Mouse (Mus musculus) stomach, embryonic 15.5 days (tissue): Measurements from ENCODE around the gene Tat. TPM values are rescaled to one million over a fixed set of nuclear protein-coding genes. Genes with fewer than 3 reads are reported as not detected.

ENCODE experiments used
- ATAC-seq: fragments of 200-750 bp; cut with Nextera tagmentation; 2 replicates; pipeline ENCODE4 v1.8.0; 2017; ENCODE audit warnings: low read depth, moderate number of reproducible peaks, moderate TSS enrichment; ENCODE audit not compliant: insufficient read depth, low FRiP score
- H3K27ac ChIP-seq: fragments of 300-500 bp; sonication (generic); 2 replicates; pipeline ENCODE4 v1.5.1; 2015; ENCODE audit warnings: mild to moderate bottlenecking, inconsistent platforms
- H3K27me3 ChIP-seq: fragments of 300-500 bp; sonication (generic); replicated peaks from 2 replicates; pipeline ENCODE4 v1.6.1; 2015; ENCODE audit warnings: inconsistent platforms
- H3K36me3 ChIP-seq: fragments of 300-500 bp; sonication (generic); 2 replicates; pipeline ENCODE4 v1.6.1; 2015; ENCODE audit warnings: inconsistent platforms
- H3K4me1 ChIP-seq: fragments of 300-500 bp; sonication (generic); 2 replicates; pipeline ENCODE4 v1.6.1; 2015; ENCODE audit warnings: inconsistent platforms
- H3K4me2 ChIP-seq: fragments of 300-500 bp; sonication (generic); 2 replicates; pipeline ENCODE4 v1.6.1; 2015; ENCODE audit warnings: mild to moderate bottlenecking, inconsistent platforms
- H3K4me3 ChIP-seq: fragments of 300-500 bp; sonication (generic); replicated peaks from 2 replicates; pipeline ENCODE4 v1.5.1; 2015; ENCODE audit warnings: inconsistent platforms
- H3K9ac ChIP-seq: fragments of 300-500 bp; sonication (generic); 2 replicates; pipeline ENCODE4 v1.6.1; 2015; ENCODE audit warnings: inconsistent platforms
- H3K9me3 ChIP-seq: fragments of 300-500 bp; sonication (generic); 2 replicates; pipeline ENCODE4 v1.6.1; 2016; ENCODE audit warnings: inconsistent platforms
- WGBS: fragments of 180-500 bp; shearing (Covaris S2); methylation state at CpG from one replicate; pipeline ENCODE4 v1.1.7; 2015; 5-methylcytosine and 5-hydroxymethylcytosine counted together
- polyA plus RNA-seq: library from polyadenylated mRNA; unstranded; fragments of >200 nt; fragmentation: Nextera tagmentation; extraction: Ambion mirVana; gene quantifications from 2 replicates; pipeline ENCODE4 v1.2.1, GENCODE M21; 2015

Gene Tat
- polyA plus RNA-seq: not detected in 2 replicates

DNA sequence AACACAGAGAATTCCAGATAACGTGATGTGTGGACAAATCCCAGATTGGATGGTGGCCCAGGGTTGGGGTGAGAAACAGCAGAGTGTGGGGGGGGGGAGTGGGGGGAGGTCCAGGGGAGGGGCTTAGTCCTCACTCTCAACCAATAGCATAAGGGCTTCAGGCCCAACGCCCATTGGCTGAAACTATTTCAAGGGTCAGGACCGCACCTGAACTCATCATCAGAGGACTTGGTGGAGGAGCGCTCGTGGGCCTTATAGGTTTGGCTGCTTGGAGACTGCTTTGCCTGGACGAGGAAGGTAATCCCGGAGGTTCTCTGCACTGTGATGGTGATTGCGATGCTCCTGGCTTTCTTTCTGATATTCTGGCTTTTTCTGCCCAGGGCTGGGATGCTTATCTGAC, at the start of gene Tat:
Tat (plus strand) TSS at position 214 of the 400 bp plus-strand sequence.
- WGBS: 75% methylated on average over 8 of the region's 8 CpGs
- ATAC-seq: no peak
- H3K4me2 ChIP-seq: no peak within 1 kb of the TSS

DNA sequence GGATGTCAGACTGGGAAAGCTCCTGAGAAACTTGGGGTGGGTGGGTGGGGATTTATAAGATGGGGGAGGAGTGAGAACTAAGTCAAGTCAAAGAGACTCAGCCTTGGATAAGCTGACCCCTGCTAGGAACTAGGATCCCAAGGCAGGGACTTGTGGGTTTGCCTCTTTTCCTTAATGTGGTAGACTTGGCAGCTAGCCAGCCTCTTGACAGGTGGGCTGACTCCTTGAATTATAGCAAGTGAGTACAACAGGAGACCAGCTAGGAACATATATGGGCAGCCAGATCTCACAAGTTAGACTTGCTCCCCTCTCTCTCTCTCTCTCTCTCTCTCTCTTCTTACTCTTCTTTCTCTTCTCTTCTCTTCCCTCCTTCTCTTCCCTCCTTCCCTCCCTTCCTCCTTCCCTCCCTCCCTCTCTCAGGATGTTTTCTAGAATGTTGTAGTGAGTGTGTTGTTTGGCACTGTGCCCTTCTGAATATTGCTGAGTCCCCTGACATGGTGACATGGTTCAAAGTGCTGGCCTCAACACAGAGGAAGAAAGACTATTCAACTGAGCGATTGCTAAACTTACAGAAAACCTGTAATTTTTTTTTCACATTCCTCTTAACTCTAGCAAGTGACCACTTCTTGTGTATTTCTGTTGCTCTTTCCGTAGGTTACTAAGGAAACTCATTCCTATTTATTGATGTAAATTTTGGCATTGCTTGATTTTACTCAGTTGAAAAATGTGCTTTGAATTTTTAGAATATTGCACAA, 48.5 kb upstream of the Tat start:
- Histone ChIP-seq H3K36me3 (peaks cover 14% of the 10 kb centered on the region; the same call in 1 of the 2 replicates), H3K27ac (no peak overlapping the region), H3K4me2 (no peak overlapping the region), H3K4me3 (no peak overlapping the region), H3K4me1 (no peaks in the 10 kb centered on the region), H3K9ac (no peak overlapping the region), H3K9me3 (no peaks in the 10 kb centered on the region), H3K27me3 (no peaks in the 10 kb centered on the region; the same call in 1 of the 2 replicates)
- 73% methylated on average over 2 of the region's 2 CpGs for WGBS
- no peak for ATAC-seq

More for the DNA sequence above, at the start of gene Tat:
- H3K27ac ChIP-seq: no peak within 1 kb of the TSS
- no peak within 1 kb of the TSS for H3K4me3 ChIP-seq
- H3K36me3 ChIP-seq: no peaks in the 10 kb centered on the region
- no peaks in the 10 kb centered on the region for H3K27me3 ChIP-seq
- no peaks in the 10 kb centered on the region for H3K9me3 ChIP-seq
- no peaks in the 10 kb centered on the region for H3K4me1 ChIP-seq
- H3K9ac ChIP-seq: no peak within 1 kb of the TSS

DNA sequence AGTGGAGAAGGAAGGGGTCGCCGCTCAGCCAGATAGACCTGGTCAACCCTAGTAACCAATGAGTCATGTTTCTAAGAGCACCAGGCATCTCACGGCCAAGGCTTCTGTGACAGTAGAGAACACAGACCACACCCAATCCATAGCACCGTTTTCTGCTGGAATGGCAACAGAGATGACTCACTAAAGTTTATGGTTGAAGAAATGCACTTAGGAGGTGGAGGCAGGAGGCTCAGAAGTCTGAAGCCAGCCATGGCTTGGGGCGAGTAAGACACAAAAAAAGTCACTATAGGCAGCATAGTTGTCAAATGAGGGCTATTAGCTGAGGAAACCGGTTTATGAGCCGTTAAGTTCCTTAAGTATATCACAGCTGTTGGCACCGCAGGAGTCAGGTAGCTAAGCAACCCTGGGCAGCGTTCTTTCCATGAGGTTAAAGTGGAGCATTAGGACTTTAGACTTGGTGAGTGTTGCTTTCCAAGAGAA, 45.0 kb upstream of the Tat start:
- H3K27ac ChIP-seq: no peak overlapping the region
- no peak overlapping the region for H3K9ac ChIP-seq
- peaks cover 10% of the 10 kb centered on the region; the same call in 1 of the 2 replicates for H3K27me3 ChIP-seq
- peaks cover 11% of the 10 kb centered on the region; the same call in 1 of the 2 replicates for H3K36me3 ChIP-seq
- no peak overlapping the region for H3K4me2 ChIP-seq
- peaks cover 7% of the 10 kb centered on the region; the same call in 1 of the 2 replicates for H3K4me1 ChIP-seq
- 51% methylated on average over 9 of the region's 9 CpGs for WGBS
- no peak for ATAC-seq
- no peak overlapping the region for H3K4me3 ChIP-seq
- no peaks in the 10 kb centered on the region for H3K9me3 ChIP-seq

DNA sequence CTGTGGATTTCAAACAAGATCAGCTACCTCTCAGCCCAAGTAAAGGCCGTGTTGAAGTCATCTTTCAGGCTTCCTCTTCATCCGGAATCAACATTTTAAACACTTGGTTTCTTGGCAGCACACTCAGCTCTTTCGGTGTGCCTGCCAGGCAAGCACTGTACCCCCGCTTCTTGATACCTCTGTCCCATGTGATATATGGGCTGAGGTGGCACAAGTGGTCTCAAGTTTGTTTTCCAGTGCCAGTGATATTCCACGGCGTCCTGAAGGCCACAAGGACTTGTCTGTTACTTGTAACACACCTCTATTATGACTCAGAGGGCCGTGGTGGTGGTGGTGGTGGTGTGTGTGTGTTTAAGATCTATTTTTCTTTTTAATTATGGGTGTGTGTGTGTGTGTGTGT, 44.5 kb upstream of the Tat start:
- H3K9me3 ChIP-seq: no peaks in the 10 kb centered on the region
- H3K27ac ChIP-seq: no peak overlapping the region
- no peak overlapping the region for H3K9ac ChIP-seq
- ATAC-seq: no peak
- H3K4me1 ChIP-seq: peaks cover 7% of the 10 kb centered on the region; the same call in 1 of the 2 replicates
- H3K4me3 ChIP-seq: no peak overlapping the region
- 73% methylated on average over 7 of the region's 7 CpGs for WGBS
- H3K4me2 ChIP-seq: no peak overlapping the region
- peaks cover 10% of the 10 kb centered on the region; the same call in 1 of the 2 replicates for H3K27me3 ChIP-seq
- peaks cover 6% of the 10 kb centered on the region; the same call in 1 of the 2 replicates for H3K36me3 ChIP-seq

DNA sequence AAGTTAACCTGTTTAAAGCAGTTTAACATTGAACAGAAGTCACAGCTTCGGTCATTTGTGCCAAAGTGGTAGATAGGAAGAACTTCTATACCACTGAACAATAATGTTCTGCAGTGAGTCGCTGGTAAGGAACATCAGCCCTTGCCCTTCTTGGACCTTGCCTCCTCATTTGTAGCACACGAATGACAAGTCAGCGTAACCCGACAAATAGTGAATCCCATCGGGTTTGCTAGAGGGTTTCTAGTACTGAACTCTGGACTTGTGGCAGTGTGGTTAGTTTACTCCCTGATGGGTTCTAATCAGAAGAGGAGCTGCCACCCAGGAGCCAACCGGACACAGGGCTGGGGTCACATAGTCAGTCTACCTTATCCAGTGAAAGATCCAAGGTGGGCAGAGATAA, 44.0 kb upstream of the Tat start:
- WGBS: 90% methylated on average over 7 of the region's 7 CpGs
- Histone ChIP-seq H3K9me3 (no peaks in the 10 kb centered on the region), H3K4me2 (no peak overlapping the region), H3K4me1 (peaks cover 7% of the 10 kb centered on the region; the same call in 1 of the 2 replicates), H3K27ac (no peak overlapping the region), H3K27me3 (peaks cover 10% of the 10 kb centered on the region; the same call in 1 of the 2 replicates), H3K36me3 (peaks cover 1% of the 10 kb centered on the region; the same call in 1 of the 2 replicates), H3K4me3 (no peak overlapping the region), H3K9ac (no peak overlapping the region)
- no peak for ATAC-seq

DNA sequence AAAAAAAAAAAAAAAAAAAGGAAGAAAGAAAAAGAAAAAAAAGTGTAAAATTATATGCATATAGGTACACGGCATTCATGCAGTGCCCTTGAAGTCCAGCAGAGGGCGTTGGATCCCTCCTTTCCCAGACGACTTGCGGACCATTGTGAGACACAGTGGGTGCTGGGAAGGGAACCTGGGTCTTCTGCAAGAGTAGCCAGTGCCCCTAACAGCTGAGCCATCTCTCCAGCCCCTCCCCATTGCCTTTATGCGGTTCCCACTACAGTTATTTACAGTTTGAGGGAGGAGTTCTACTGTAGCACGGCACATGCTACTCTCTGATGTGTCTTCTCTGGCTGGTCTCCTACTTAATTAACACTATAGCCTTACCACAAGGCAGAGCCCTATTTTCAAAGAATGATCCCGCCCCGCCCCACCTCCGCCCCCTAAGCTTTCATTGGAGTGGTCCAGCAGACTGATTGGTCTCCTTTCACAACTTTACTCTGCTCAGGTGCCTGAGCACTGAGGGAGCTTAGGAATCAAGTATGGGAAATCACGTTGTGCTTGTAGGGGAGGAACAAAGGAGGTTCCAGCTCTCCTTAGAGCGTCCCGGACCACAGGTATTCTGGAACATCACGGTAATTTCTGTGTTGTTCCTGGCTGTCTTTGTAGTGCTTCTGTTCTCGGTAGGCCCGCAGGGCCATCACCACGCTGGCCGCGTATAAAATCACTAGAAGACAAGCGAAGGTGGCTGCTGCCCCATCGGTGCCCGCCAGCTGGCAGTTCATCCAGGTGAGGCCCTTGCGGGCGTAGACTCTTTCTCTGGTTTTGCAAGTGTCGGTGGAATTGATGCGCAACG, 42.6 kb upstream of the Tat start:
- WGBS: 5% methylated on average over 26 of the region's 26 CpGs
- ATAC-seq: 0 out of 2 replicates have a peak, but pooled peaks have one; percentile 32
- peaks cover 7% of the 10 kb centered on the region; the same call in 1 of the 2 replicates for H3K4me1 ChIP-seq
- no peak overlapping the region for H3K9ac ChIP-seq
- peak overlapping the region; percentile 16 for H3K4me3 ChIP-seq
- H3K9me3 ChIP-seq: no peaks in the 10 kb centered on the region
- H3K4me2 ChIP-seq: peak overlapping the region; percentile 46
- no peak overlapping the region for H3K27ac ChIP-seq
- peaks cover 10% of the 10 kb centered on the region; the same call in 1 of the 2 replicates for H3K27me3 ChIP-seq
- H3K36me3 ChIP-seq: no peaks in the 10 kb centered on the region

DNA sequence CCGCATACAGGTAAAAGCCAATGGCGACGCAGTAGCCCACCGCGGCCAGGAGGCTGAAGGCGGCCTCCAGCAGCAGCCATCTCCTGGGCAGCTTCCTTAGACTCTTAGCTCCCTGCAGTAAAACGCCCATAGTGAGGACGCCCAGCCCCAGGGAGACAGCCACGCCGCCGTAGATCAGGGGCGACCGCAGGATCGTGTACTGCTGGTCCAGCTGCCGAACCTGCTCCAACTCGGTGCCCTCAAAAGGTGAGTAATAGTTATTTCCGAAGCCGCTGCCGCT, 42.0 kb upstream of the Tat start:
- H3K36me3 ChIP-seq: no peaks in the 10 kb centered on the region
- no peaks in the 10 kb centered on the region for H3K9me3 ChIP-seq
- peak overlapping the region; percentile 16 for H3K4me3 ChIP-seq
- H3K27me3 ChIP-seq: peaks cover 10% of the 10 kb centered on the region; the same call in 1 of the 2 replicates
- no peak for ATAC-seq
- no peak overlapping the region for H3K27ac ChIP-seq
- H3K4me1 ChIP-seq: peaks cover 7% of the 10 kb centered on the region; the same call in 1 of the 2 replicates
- 5% methylated on average over 19 of the region's 19 CpGs for WGBS
- no peak overlapping the region for H3K9ac ChIP-seq
- H3K4me2 ChIP-seq: peak overlapping the region; percentile 46

DNA sequence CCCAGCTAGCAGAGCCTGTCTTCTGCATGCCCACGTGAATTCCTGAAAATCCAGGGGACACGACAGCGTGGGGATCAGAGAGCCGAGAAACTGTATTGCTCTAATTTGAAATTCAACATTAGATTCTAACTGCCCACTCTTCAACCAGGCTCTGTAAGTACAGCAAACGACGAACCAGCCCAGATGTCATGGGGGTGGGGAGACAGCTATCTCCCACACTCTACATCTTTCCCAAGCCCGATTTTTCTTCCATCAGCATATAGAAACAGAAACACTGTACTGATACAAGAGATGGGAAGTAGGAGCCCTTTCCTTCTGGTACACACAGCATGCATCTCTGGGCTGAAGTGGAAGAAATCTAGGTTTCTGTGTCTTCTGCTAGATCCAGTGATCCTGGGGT, 38.1 kb upstream of the Tat start:
- Histone ChIP-seq H3K36me3 (no peaks in the 10 kb centered on the region), H3K4me2 (no peak overlapping the region), H3K9ac (no peak overlapping the region), H3K27ac (no peak overlapping the region), H3K27me3 (0 out of 2 replicates have a peak, but pooled peaks cover 10% of the 10 kb centered on the region), H3K9me3 (no peaks in the 10 kb centered on the region), H3K4me3 (no peak overlapping the region), H3K4me1 (peaks cover 8% of the 10 kb centered on the region)
- 66% methylated on average over 7 of the region's 7 CpGs for WGBS
- ATAC-seq: no peak

DNA sequence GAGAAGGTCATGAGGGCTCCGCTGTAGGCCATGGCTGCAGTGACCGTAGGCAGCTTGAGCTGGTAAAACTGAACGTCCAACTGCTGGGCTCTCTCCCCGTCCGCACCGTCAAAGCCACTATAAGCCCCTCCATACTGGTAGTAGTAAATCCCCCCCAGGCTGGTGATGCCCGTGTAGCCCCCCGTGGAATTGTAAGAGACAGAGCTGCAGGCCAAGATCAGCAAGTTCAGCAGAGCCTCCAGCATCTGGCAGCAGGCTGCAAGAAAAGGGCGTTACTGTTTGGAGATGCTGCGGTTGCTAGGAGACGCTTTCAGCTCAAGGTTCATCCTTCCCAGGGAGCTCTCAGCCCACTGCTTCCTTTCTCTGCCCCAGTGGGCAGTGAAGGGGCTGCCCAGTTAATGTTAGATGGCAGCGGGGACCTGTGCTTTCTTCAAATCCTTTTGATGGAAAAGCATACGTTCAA, 35.7 kb upstream of the Tat start:
- Histone ChIP-seq H3K27me3 (0 out of 2 replicates have a peak, but pooled peaks cover 3% of the 10 kb centered on the region), H3K4me1 (peaks cover 6% of the 10 kb centered on the region; the same call in 1 of the 2 replicates), H3K4me2 (no peak overlapping the region), H3K36me3 (no peaks in the 10 kb centered on the region), H3K27ac (no peak overlapping the region), H3K9me3 (no peaks in the 10 kb centered on the region), H3K4me3 (no peak overlapping the region), H3K9ac (no peak overlapping the region)
- ATAC-seq: no peak
- 55% methylated on average over 13 of the region's 13 CpGs for WGBS

DNA sequence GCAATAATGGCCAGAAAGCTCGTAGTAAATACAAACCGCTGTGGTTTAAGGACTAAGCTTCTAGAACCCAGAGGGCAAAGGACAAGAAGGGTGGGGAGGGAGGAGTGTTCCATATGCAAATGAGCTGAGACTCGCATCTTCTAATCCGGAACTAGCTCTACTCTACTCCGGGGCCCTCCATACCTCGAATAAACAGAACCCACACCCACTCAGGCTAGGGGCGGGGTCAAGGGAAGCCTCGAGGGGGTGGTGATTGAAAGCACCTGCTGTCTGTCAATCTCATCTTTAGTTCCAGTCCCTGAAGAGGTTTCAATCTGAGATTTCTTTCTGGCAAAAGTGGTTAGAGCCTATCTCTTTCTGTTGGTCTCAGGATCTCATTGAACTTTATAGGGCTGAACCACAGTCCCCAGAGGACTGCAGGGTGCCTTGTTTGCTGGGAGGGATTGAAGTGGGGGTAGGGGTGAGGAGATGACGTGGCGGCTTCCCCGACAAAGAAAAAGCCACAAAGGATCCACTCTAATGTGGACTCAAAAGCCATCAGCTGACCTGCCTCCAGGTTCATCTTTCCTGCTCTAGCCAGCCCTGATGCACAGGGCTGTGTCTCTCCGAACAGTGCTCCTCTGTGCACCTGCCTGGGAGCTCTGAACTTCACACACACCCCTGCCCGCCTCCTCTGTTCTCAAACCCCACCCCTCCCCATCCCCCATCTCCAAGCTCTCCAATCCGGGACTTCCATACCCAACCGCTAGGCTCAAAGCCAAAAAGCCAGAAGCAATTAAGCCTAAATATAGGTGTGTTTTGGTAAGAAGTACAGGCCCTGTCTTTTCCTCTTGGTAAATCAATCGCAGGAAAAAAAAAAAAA, 32.8 kb upstream of the Tat start:
- H3K27me3 ChIP-seq: peaks cover 9% of the 10 kb centered on the region
- H3K27ac ChIP-seq: peak overlapping the region; percentile 35; the same call in 1 of the 2 replicates
- peak overlapping the region; percentile 26 for H3K4me2 ChIP-seq
- 13% methylated on average over 16 of the region's 16 CpGs for WGBS
- H3K9ac ChIP-seq: no peak overlapping the region
- H3K4me3 ChIP-seq: no peak overlapping the region
- no peaks in the 10 kb centered on the region for H3K36me3 ChIP-seq
- no peaks in the 10 kb centered on the region for H3K9me3 ChIP-seq
- ATAC-seq: peak; percentile 48; the same call in 1 of the 2 replicates
- peaks cover 18% of the 10 kb centered on the region; the same call in 1 of the 2 replicates for H3K4me1 ChIP-seq
